Comparison of ENCODE assay signal across 9 mouse cellular contexts in genomic region chr2:47424910-47425309, GRCm38 (mm10).
DNase-seq lines count a peak whose midpoint lies in the region; ATAC-seq and TF ChIP-seq lines count a peak whose summit lies in the region.
"Had no signal": no experiment of that assay in that cellular context is flagged by ENCODE, and none has a peak within 500 bp of the region (broad histone marks: within the 10 kb centered on the region; RNA-seq: fewer than 3 reads in every experiment).

No protein-coding gene starts in this region.

- TF ChIP-seq CTCF in intestine, postnatal 0 days (IDR thresholded peaks at IDR 0.05; ENCODE audit: low read depth) = peak; percentile 46; the same call in 1 of the 2 replicates
- TF ChIP-seq CTCF in cerebellum, adult 2 months (IDR thresholded peaks at IDR 0.05; ENCODE audit: borderline replicate concordance, insufficient read depth, low read depth, low read length) = no peak

- WGBS in intestine, postnatal 0 days = 38% methylated on average over 6 of the region's 6 CpGs
- 32% methylated on average over 6 of the region's 6 CpGs for WGBS in intestine, embryonic 15.5 days
- WGBS in cerebellum, adult 2 months = 32% methylated on average over 6 of the region's 6 CpGs

- no peak overlapping the region for H3K9ac ChIP-seq in intestine, postnatal 0 days (ENCODE audit: low read depth, low read length)
- no peak overlapping the region for H3K9ac ChIP-seq in intestine, embryonic 15.5 days

- H3K4me2 ChIP-seq in intestine, postnatal 0 days (replicated peaks; ENCODE audit: low read depth) = no peak overlapping the region
- no peak overlapping the region for H3K4me2 ChIP-seq in intestine, embryonic 15.5 days (replicated peaks)

- peak; percentile 53 for DNase-seq in 416B (ENCODE audit: low read depth)
- DNase-seq in MN1 (ENCODE audit: low spot score) = peak; percentile 32
- peak; percentile 16 for DNase-seq in gonadal fat pad, adult 2 months (ENCODE audit: low read depth)
- no peak for DNase-seq in c-Kit-positive CD71-positive TER-119-positive erythroid progenitor cells, embryonic 14.5 days (ENCODE audit: low spot score)
- no peak for DNase-seq in cerebellum, adult 2 months
- DNase-seq in thymus, adult 18-20 months = no peak
- DNase-seq: lung, adult 18-20 months had no signal

- no peaks in the 10 kb centered on the region for H3K36me3 ChIP-seq in intestine, postnatal 0 days (ENCODE audit: control insufficient read depth, insufficient read depth)
- H3K36me3 ChIP-seq in intestine, embryonic 15.5 days = no peaks in the 10 kb centered on the region

- no peak overlapping the region for H3K27ac ChIP-seq in intestine, postnatal 0 days (ENCODE audit: low read depth, low read length)
- no peak overlapping the region for H3K27ac ChIP-seq in intestine, embryonic 15.5 days
- H3K27ac ChIP-seq in cerebellum, adult 2 months (ENCODE audit: insufficient read depth, low read length) = no peak overlapping the region

- ATAC-seq in intestine, postnatal 0 days = no peak
- ATAC-seq in intestine, embryonic 15.5 days = no peak

- H3K4me3 ChIP-seq in intestine, postnatal 0 days (ENCODE audit: low read depth, low read length) = no peak overlapping the region
- no peak overlapping the region for H3K4me3 ChIP-seq in intestine, embryonic 15.5 days (replicated peaks)
- H3K4me3 ChIP-seq in cerebellum, adult 2 months (replicated peaks; ENCODE audit: insufficient read depth, low read depth, low read length) = no peak overlapping the region

- no peak for TF ChIP-seq POLR2A in cerebellum, adult 2 months (IDR thresholded peaks at IDR 0.05; ENCODE audit: borderline replicate concordance, insufficient read depth, low read length)

- no peaks in the 10 kb centered on the region for H3K27me3 ChIP-seq in intestine, postnatal 0 days (replicated peaks; ENCODE audit: control insufficient read depth, insufficient read depth, low read length)
- no peaks in the 10 kb centered on the region for H3K27me3 ChIP-seq in intestine, embryonic 15.5 days (replicated peaks)
- no peaks in the 10 kb centered on the region for H3K27me3 ChIP-seq in cerebellum, adult 2 months (ENCODE audit: control insufficient read depth, insufficient read depth, low read length)

- no peaks in the 10 kb centered on the region for H3K4me1 ChIP-seq in intestine, postnatal 0 days (replicated peaks; ENCODE audit: control insufficient read depth, insufficient read depth, low read length)
- no peaks in the 10 kb centered on the region for H3K4me1 ChIP-seq in intestine, embryonic 15.5 days (replicated peaks)
- no peaks in the 10 kb centered on the region for H3K4me1 ChIP-seq in cerebellum, adult 2 months (ENCODE audit: control insufficient read depth, insufficient read depth, low read length)

- H3K9me3 ChIP-seq in intestine, postnatal 0 days (ENCODE audit: control insufficient read depth) = no peaks in the 10 kb centered on the region
- H3K9me3 ChIP-seq in intestine, embryonic 15.5 days = no peaks in the 10 kb centered on the region

Comparison
In these comparisons a context has a peak if more than half of its experiments do, and no peak if none do; other contexts are left out.
1. DNase-seq: peak in 416B (single experiment), MN1 (single experiment) and gonadal fat pad, adult 2 months (single experiment); none in c-Kit-positive CD71-positive TER-119-positive erythroid progenitor cells, embryonic 14.5 days (single experiment), cerebellum, adult 2 months (0 of 2) and thymus, adult 18-20 months (0 of 2).